Mouse (Mus musculus): Measurements from ENCODE around the gene Qrich1. TPM values are rescaled to one million over a fixed set of nuclear protein-coding genes. Genes with fewer than 3 reads are reported as not detected.

Gene Qrich1
- 159 TPM for polyA plus RNA-seq (2017; shearing (Covaris generic))

GRCm38 (mm10) chr9:108516380-108517251 lies at the start of gene Qrich1:
Qrich1 (plus strand) TSS chr9:108516806.

GRCm38 (mm10) chr9:108479721-108480351 lies 36.8 kb upstream of the Qrich1 start, which contains the start of gene Lamb2:
Lamb2 (plus strand) TSS chr9:108479736.

GRCm38 (mm10) chr9:108490559-108491285 lies 25.9 kb upstream of the Qrich1 start, which contains the start of gene Usp19:
Usp19 (plus strand) TSS chr9:108490602.

DNA sequence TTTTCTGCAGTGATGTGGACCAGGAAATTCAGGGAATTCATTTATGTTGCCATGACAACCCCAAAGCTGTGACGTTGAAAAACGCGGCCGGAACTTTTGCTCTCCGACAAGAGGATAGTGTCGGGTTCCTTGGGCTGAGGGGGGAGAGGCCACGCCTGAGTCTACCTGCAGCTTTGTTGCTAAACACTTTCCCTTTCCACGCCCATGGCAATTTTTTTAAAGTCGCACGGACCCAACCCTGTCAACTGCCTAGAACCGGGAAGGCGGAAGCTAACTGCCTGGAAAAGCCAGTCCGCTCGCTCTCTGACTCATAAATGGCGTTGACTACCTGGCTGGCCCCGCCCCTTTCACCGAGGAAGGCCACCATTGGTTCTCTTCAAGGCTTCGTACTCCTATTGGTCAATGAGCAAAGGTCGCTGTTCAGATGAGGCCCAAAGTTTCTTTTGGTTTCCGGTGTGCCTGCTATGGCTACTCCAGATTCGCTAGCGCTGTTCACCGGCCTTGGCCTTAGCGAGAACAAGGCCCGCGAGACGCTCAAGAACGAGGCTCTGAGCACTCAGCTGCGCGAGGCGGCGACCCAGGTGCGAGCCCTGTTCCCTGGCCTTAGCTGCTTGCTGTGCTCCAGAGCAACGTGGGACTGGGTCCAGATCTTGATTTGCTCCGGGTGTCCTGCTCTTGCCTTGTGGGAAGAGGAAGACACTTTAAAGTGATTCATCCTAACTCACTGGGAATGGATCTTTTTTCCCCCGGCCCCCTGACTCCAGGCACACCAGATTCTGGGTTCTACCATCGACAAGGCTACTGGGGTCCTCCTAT lies 8.8 kb upstream of the Qrich1 start, which contains the start of gene Qars:
Gene Qars, plus strand, starts transcription at position 88 of the 816 bp plus-strand sequence.

GRCm38 (mm10) chr9:108560227-108560841 lies 43.7 kb downstream of the Qrich1 start, which contains the start of gene Impdh2:
Impdh2 (plus strand) TSS chr9:108560286.

GRCm38 (mm10) chr9:108566815-108567776 lies 50.5 kb downstream of the Qrich1 start, which contains the start of gene Ndufaf3:
Ndufaf3 (minus strand) TSS chr9:108567434.

DNA sequence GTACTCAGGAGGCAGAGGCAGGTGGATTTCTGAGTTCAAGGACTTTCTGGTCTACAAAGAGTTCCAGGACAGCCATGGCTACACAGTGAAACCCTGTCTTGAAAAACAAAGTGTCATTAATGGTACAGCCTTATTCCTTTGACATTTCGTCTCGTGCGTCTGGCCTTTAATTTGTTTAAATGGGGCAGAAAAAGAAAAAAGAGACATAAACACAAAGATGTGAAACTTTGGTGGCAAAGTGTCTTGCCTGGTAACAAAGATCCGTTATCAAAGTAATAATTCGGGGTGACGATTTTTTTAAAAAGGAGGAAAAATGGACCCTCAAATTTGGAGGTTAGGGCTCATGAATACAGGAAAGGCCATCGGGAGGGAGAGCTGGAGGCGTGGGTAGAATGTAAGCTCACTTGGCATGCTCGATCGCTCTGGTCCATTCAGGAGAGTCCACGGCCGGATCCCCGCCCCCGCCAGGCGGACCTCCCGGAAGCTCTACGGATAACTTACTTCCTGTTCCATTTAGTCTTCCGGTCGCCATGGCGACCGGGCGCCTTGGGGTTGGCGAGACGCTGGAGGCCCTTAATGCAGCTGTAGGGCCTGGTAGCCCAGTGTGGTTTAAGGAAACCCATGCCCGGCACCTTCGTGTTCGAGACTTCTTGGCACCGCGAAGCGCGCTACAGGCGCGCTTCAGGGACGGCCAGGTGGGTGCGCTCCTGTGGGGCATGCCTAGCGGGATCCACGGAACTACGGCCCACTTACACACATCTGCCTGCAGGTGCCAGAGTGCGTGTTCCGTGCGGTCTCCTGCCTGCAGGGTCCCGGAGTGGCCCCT lies 53.0 kb downstream of the Qrich1 start, which contains the start of gene Dalrd3:
Gene Dalrd3, plus strand, starts transcription at position 506 of the 826 bp plus-strand sequence.

DNA sequence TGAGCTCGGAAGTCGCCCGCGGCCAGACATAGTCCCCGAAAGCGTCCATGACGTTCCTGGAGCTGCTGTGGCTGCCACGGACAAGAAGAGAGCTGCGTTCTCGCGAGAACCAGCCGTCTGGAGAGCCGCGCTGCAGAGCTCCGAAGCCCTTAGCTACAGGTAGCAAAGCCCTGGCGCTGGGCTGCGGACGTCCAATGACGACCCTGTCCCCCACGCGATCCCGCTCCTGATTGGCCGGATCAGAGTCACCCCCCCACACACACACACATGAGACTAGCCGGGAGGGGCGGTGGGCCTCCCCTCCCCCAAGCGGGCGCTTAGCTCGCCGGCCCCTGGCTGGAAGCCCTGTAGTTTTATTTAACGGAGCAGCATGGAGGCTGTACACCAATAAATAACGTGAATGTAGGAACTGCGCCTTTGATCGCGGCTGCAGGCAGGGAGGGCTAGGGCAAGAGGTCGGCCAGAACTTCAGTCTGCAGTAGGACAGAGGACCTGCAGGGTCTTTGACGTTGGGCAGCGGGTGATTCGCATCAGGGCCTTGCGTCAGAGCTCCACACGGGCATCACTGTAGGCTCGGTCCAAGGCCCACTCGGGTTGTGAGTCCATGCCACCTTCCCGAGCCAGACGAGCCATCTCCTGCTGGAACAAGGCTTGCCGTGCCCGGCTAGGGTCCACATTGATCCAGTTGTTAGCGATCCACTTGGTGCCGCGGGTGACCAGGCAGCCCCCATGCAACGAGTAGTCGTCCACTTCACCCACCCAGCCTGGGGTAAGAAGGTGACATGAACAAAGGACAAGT lies 62.1 kb downstream of the Qrich1 start, which contains the start of gene Wdr6:
Gene Wdr6, minus strand, starts transcription at position 195 of the 799 bp plus-strand sequence.

GRCm38 (mm10) chr9:108596998-108597764 lies 80.6 kb downstream of the Qrich1 start, which contains the start of gene P4htm:
P4htm (minus strand) TSS chr9:108597667.

Other genes starting within 250 kb of the Qrich1 start
- gene Nicn1, start 226.4 kb upstream of the Qrich1 start, polyA plus RNA-seq (2017; shearing (Covaris generic)), result 2.1 TPM
- 0.48 TPM for gene Amt, start 220.0 kb upstream of the Qrich1 start, polyA plus RNA-seq (2017; shearing (Covaris generic))
- gene Rhoa, start 210.7 kb upstream of the Qrich1 start, polyA plus RNA-seq (2017; shearing (Covaris generic)), result 433 TPM
- 24.7 TPM for gene Tcta, start 210.6 kb upstream of the Qrich1 start, polyA plus RNA-seq (2017; shearing (Covaris generic))
- gene Gpx1, start 177.9 kb upstream of the Qrich1 start, polyA plus RNA-seq (2017; shearing (Covaris generic)), result 563 TPM
- gene Usp4, start 169.0 kb upstream of the Qrich1 start, polyA plus RNA-seq (2017; shearing (Covaris generic)), result 145 TPM
- gene 1700102P08Rik, start 124.0 kb upstream of the Qrich1 start, polyA plus RNA-seq (2017; shearing (Covaris generic)), result 2.2 TPM
- 0.08 TPM for gene Ccdc36, start 88.3 kb upstream of the Qrich1 start, polyA plus RNA-seq (2017; shearing (Covaris generic))
- not detected for gene BC048562, start 80.3 kb upstream of the Qrich1 start, polyA plus RNA-seq (2017; shearing (Covaris generic))
- gene Ccdc71, start 56.3 kb upstream of the Qrich1 start, polyA plus RNA-seq (2017; shearing (Covaris generic)), result 45.2 TPM
- gene Klhdc8b, start 55.2 kb upstream of the Qrich1 start, polyA plus RNA-seq (2017; shearing (Covaris generic)), result 10.2 TPM
- gene Lamb2, start 37.1 kb upstream of the Qrich1 start, polyA plus RNA-seq (2017; shearing (Covaris generic)), result 0.48 TPM
- 133 TPM for gene Usp19, start 26.2 kb upstream of the Qrich1 start, polyA plus RNA-seq (2017; shearing (Covaris generic))
- 92.7 TPM for gene Qars, start 9.1 kb upstream of the Qrich1 start, polyA plus RNA-seq (2017; shearing (Covaris generic))
- 85.3 TPM for gene Impdh2, start 43.5 kb downstream of the Qrich1 start, polyA plus RNA-seq (2017; shearing (Covaris generic))
- gene Ndufaf3, start 50.6 kb downstream of the Qrich1 start, polyA plus RNA-seq (2017; shearing (Covaris generic)), result 69.2 TPM
- gene Dalrd3, start 53.1 kb downstream of the Qrich1 start, polyA plus RNA-seq (2017; shearing (Covaris generic)), result 122 TPM
- gene Wdr6, start 61.9 kb downstream of the Qrich1 start, polyA plus RNA-seq (2017; shearing (Covaris generic)), result 84.4 TPM
- 16.1 TPM for gene P4htm, start 80.9 kb downstream of the Qrich1 start, polyA plus RNA-seq (2017; shearing (Covaris generic))
- gene Arih2, start 132.6 kb downstream of the Qrich1 start, polyA plus RNA-seq (2017; shearing (Covaris generic)), result 91.3 TPM
- gene Slc25a20, start 145.3 kb downstream of the Qrich1 start, polyA plus RNA-seq (2017; shearing (Covaris generic)), result 53.7 TPM
- 11.2 TPM for gene Prkar2a, start 172.5 kb downstream of the Qrich1 start, polyA plus RNA-seq (2017; shearing (Covaris generic))